Mouse (Mus musculus) thymus, postnatal 4 days (tissue): Measurements from ENCODE around the gene Grik1.

Experiments
- DNase-seq: peaks from one replicate; pipeline ENCODE4 v3.0.0; 2021

Grik1 gene

DNA sequence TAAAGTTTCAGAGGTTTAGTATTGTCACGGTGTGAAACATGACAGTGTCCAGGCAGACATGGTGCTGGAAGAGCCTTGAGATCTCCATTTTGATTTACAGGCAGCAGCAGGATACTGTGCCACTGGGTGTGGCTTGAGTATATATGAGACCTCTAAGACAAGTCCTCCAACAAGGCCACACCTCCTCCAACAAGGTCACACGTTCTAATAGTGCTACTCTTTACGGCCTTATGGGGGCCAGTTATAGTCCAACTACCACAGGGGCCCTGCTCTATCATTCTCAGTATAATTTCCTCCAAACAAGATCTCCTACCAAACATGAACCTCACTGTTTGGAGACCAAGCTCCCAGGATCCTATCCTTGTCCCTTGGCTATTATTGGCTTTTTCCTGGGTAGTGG is 441.3 kb downstream of the Grik1 start:
- no peak for DNase-seq
